Mouse (Mus musculus) gastrocnemius, adult 18-20 months (tissue): ENCODE results near the gene Ppp2r3d. TPM values are rescaled to one million over a fixed set of nuclear protein-coding genes. Genes with fewer than 3 reads are reported as not detected.

ENCODE experiments used
- DNase-seq: peaks from one replicate; pipeline ENCODE4 v3.0.0; 2021; ENCODE audit warnings: low spot score
- total RNA-seq, 2 experiments: library from RNA; stranded (reverse); gene quantifications; 2 replicates each; pipeline ENCODE4 v1.2.3; 2021

Gene Ppp2r3d
- total RNA-seq, 2 experiments from 2014 or later = 27.9 to 30.0 TPM

DNA sequence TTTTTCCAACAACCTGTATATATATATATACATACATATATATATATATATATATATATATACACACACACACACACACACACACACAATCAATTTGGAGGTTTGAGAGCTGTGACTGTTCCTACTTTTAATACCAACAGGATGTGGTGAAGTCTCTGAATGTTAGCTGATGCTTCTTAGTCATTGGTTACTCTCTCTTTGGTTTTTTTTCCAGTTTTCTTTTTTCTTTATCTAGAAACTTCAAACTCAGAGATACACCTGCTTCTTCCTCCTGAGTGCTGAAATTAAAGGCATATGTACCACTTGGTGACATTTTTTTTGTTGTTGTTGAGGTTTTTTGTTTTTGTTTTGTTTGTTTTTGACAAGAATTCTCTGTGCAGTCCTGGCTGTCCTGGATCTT lies 63.8 kb downstream of the Ppp2r3d start:
- DNase-seq = no peak

DNA sequence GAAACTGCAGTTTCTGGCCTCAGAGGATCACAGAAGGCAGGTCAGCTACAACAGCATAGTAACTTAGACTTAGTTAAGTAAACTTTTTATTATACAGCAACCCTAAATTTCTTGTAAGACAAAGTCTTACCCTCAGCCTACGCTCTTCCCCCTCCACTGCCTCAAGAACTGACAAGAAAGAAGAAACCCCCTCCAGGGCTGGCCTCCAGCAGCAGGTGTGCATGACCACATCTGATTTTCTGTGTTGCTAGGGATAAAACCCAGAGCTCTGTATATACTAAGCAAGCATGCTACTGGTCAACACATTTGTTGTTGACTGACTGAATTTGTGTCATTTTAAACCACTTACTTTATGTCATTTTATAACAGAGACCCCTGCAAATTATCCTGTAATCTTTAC lies 65.1 kb downstream of the Ppp2r3d start:
- no peak for DNase-seq

DNA sequence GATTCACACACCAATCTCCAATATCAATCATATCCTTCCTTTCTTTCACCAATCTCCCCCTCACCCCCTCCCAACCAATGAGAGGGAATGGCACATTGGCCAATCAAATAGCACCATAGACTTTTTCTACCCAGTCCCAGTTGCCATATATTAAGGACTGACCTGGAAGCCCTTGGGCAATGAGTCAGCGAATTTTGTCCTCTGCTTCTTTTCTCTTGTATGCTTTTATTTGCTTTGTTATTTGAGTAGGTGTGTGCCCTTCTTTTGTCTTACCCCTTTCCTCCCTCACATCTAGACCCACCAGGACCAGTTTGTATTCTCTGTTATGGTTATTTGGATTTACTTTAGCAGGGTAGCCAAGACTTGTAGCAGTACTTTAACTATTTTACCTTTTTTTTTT lies 68.1 kb downstream of the Ppp2r3d start:
- no peak for DNase-seq

Other genes starting within 250 kb of the Ppp2r3d start
- gene 2010315B03Rik, start 164.2 kb downstream of the Ppp2r3d start, total RNA-seq = 10 to 100 TPM in 1 of 2 experiments, 1 to 10 TPM in 1; 8.1 to 12.4 TPM
- not detected for gene Gm21836, start 16.9 kb upstream of the Ppp2r3d start, total RNA-seq